Mouse (Mus musculus) CH12.LX (cell line): ENCODE data around the gene Dleu7.

Source experiments
- CHD2 ChIP-seq: IDR thresholded peaks from 2 replicates; pipeline ENCODE4 v1.6.1; 2011; ENCODE audit warnings: low read length, improper control_type of control experiment
- CTCF ChIP-seq, 2 experiments: IDR thresholded peaks in 1 of 2; conservative IDR thresholded peaks in 1 of 2; 2 replicates each; pipeline ENCODE4 v1.5.1; 2011 to 2012; ENCODE audit warnings: low read depth in 2 of 2, low read length in 2 of 2, improper control_type of control experiment in 1 of 2, inconsistent platforms in 1 of 2, mild to moderate bottlenecking in 1 of 2, moderate library complexity in 1 of 2
- ELF1 ChIP-seq: IDR thresholded peaks from 2 replicates; pipeline ENCODE4 v1.6.1; 2014; ENCODE audit warnings: low read depth, mild to moderate bottlenecking, inconsistent platforms, low read length, improper control_type of control experiment
- EP300 ChIP-seq: IDR thresholded peaks from 2 replicates; pipeline ENCODE4 v1.6.1; 2011; ENCODE audit warnings: low read length, improper control_type of control experiment
- HCFC1 ChIP-seq: IDR thresholded peaks from 2 replicates; pipeline ENCODE4 v1.6.1; 2012; ENCODE audit warnings: low read depth, mild to moderate bottlenecking, inconsistent platforms, low read length, improper control_type of control experiment
- KAT2A ChIP-seq: IDR thresholded peaks from 2 replicates; pipeline ENCODE4 v1.6.1; 2012; ENCODE audit warnings: low read length, improper control_type of control experiment, inconsistent platforms; ENCODE audit not compliant: insufficient replicate concordance
- MYC ChIP-seq: IDR thresholded peaks from 2 replicates; pipeline ENCODE4 v1.6.1; 2011; ENCODE audit warnings: low read depth, mild to moderate bottlenecking, improper control_type of control experiment, low read length
- NELFE ChIP-seq: IDR thresholded peaks from 2 replicates; pipeline ENCODE4 v1.6.1; 2011; ENCODE audit warnings: low read depth, low read length, improper control_type of control experiment
- POLR2A ChIP-seq: IDR thresholded peaks from 2 replicates; pipeline ENCODE4 v1.6.1; 2011; ENCODE audit warnings: low read depth, mild to moderate bottlenecking, improper control_type of control experiment, low read length
- SMC3 ChIP-seq: IDR thresholded peaks from 2 replicates; pipeline ENCODE4 v1.6.1; 2011; ENCODE audit warnings: low read depth, low read length, improper control_type of control experiment
- UBTF ChIP-seq: IDR thresholded peaks from 2 replicates; pipeline ENCODE4 v1.6.1; 2012; ENCODE audit warnings: low read depth, mild to moderate bottlenecking, inconsistent platforms, low read length, improper control_type of control experiment, moderate library complexity
- ZMIZ1 ChIP-seq: IDR thresholded peaks from 2 replicates; pipeline ENCODE4 v1.6.1; 2012; ENCODE audit warnings: low read depth, mild to moderate bottlenecking, inconsistent platforms, low read length, improper control_type of control experiment

DNA sequence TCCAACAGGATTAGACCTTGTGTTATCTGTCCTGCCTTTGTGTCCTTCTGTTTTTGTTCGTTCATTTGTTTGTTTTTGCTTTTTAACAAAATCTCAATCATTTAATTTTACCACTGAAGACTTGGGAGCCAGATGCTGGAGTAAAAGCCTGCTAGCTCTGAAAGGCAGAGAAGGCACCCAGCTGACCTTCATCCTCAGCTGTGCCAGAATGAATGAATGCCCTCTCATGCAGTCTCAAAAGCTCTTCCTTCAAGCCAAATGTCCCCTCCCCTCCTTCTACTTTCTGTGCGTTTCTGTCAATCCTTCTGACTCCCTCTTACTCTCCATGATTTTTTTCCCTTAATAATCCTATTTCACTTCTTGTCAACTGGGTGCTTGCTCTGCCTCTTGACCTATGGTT is 34.3 kb upstream of the Dleu7 start:
- TF ChIP-seq POLR2A (no peak), EP300 (no peak), MYC (no peak), ZMIZ1 (no peak), SMC3 (no peak), UBTF (no peak), NELFE (no peak), ELF1 (no peak), CTCF (conservative IDR thresholded peaks at IDR 0.05 in 1 of 2, IDR thresholded peaks at IDR 0.05 in 1 of 2; ENCODE audit: low read depth in 2 of 2, low read length in 2 of 2) (no peak), HCFC1 (no peak), KAT2A (no peak), CHD2 (no peak)
